Mouse (Mus musculus) retina, embryonic 14.5 days (tissue): ENCODE data around the gene Sept9.
A peak's percentile ranks its signal among the peaks of the same experiment; 100 is the strongest.

Experiments used
- DNase-seq: peaks from one replicate; pipeline ENCODE4 v3.0.0-alpha.2; 2015; ENCODE audit warnings: low spot score

The Sept9 gene

GRCm38 (mm10) chr11:117265981-117266905 lies 66.8 kb downstream of the Sept9 start:
- DNase-seq: peak; percentile 65

- peak; percentile 83 for DNase-seq
Measured at GRCm38 (mm10) chr11:117266906-117267721, 67.7 kb downstream of the Sept9 start.

- no peak for DNase-seq
Measured at GRCm38 (mm10) chr11:117267828-117268227, 68.4 kb downstream of the Sept9 start.

GRCm38 (mm10) chr11:117268304-117268956 lies 69.0 kb downstream of the Sept9 start:
- no peak for DNase-seq

GRCm38 (mm10) chr11:117269053-117269702 lies 69.7 kb downstream of the Sept9 start:
- DNase-seq: no peak

- no peak for DNase-seq
Measured at GRCm38 (mm10) chr11:117269946-117270345, 70.5 kb downstream of the Sept9 start.

GRCm38 (mm10) chr11:117274973-117275372 lies 75.5 kb downstream of the Sept9 start:
- no peak for DNase-seq

GRCm38 (mm10) chr11:117275999-117276398 lies 76.5 kb downstream of the Sept9 start:
- DNase-seq: no peak

- no peak for DNase-seq
Measured at GRCm38 (mm10) chr11:117276946-117277345, 77.5 kb downstream of the Sept9 start.

GRCm38 (mm10) chr11:117278113-117278512 lies 78.7 kb downstream of the Sept9 start:
- no peak for DNase-seq

GRCm38 (mm10) chr11:117278514-117278913 lies 79.1 kb downstream of the Sept9 start:
- no peak for DNase-seq

- DNase-seq: no peak
Measured at GRCm38 (mm10) chr11:117279993-117280392, 80.5 kb downstream of the Sept9 start.

- no peak for DNase-seq
Measured at GRCm38 (mm10) chr11:117283048-117283888, 83.8 kb downstream of the Sept9 start.

- DNase-seq: no peak
Measured at GRCm38 (mm10) chr11:117283889-117284450, 84.5 kb downstream of the Sept9 start.

GRCm38 (mm10) chr11:117284721-117285605 lies 85.5 kb downstream of the Sept9 start:
- DNase-seq: no peak

- DNase-seq: no peak
Measured at GRCm38 (mm10) chr11:117285606-117285931, 86.1 kb downstream of the Sept9 start.

- DNase-seq: no peak
Measured at GRCm38 (mm10) chr11:117287792-117288191, 88.3 kb downstream of the Sept9 start.

GRCm38 (mm10) chr11:117288765-117289164 lies 89.3 kb downstream of the Sept9 start:
- no peak for DNase-seq

GRCm38 (mm10) chr11:117291271-117292059 lies 92.0 kb downstream of the Sept9 start:
- DNase-seq: no peak
